Mouse (Mus musculus) layer of hippocampus, adult 6 months (tissue): ENCODE measurements around the gene Lama5. TPM values are rescaled to one million over a fixed set of nuclear protein-coding genes. Genes with fewer than 3 reads are reported as not detected.

Experiments used
- long read RNA-seq, 2 experiments: library from polyadenylated mRNA; unstranded; transcript quantifications; one replicate each; pipeline ENCODE4 v2.0.0; 2019 to 2020
- microRNA-seq: library from miRNA; unstranded; fragments of <30 nt; microRNA quantifications from one replicate; pipeline ENCODE4 v1.2.0, GENCODE M21; 2020
- polyA plus RNA-seq: library from polyadenylated mRNA; unstranded; fragments of <200 nt; fragmentation: Nextera tagmentation; gene quantifications from 2 replicates; pipeline ENCODE4 v1.2.3, GENCODE M21; 2021

Gene Lama5
- 0.58 and 2.1 TPM in 2 replicates for polyA plus RNA-seq
- long read RNA-seq, experiment 1, partial matches to known transcripts: 1 of 1 reads
- long read RNA-seq, experiment 1, other reads (novel, unspliced or antisense): 0 of 1 reads
- long read RNA-seq, experiment 2, partial matches to known transcripts: 1 of 1 reads
- long read RNA-seq, experiment 2, other reads (novel, unspliced or antisense): 0 of 1 reads

GRCm38 (mm10) chr2:180225762-180226378 is at the start of gene Lama5:
TSS of gene Lama5 (minus strand) at chr2:180225859.

GRCm38 (mm10) chr2:180273394-180274244 is 48.0 kb upstream of the Lama5 start, which contains the start of gene Cables2:
TSS of gene Cables2 (minus strand) at chr2:180273496.

GRCm38 (mm10) chr2:180257001-180257521 is 31.4 kb upstream of the Lama5 start, which contains the start of gene Rps21:
TSS of gene Rps21 (plus strand) at chr2:180257377.

GRCm38 (mm10) chr2:180170806-180171521 is 54.7 kb downstream of the Lama5 start, which contains the start of gene Adrm1:
TSS of gene Adrm1 (plus strand) at chr2:180171485.

Small RNA genes within 50 kb of the gene (microRNA-seq; reads per million reads assigned to microRNA genes)
- gene Mir3091 (not detected), gene Mir7005 (not detected)

Other genes starting within 250 kb of the Lama5 start
- 1.1 TPM in 2 replicates for gene Taf4, start 249.2 kb downstream of the Lama5 start, polyA plus RNA-seq
- gene Lsm14b, start 200.9 kb downstream of the Lama5 start, polyA plus RNA-seq: 1.5 and 1.7 TPM in 2 replicates
- gene Psma7, start 183.4 kb downstream of the Lama5 start, polyA plus RNA-seq: 524 and 568 TPM in 2 replicates
- gene Ss18l1, start 183.3 kb downstream of the Lama5 start, polyA plus RNA-seq: 16.6 and 16.7 TPM in 2 replicates
- gene Mtg2, start 155.3 kb downstream of the Lama5 start, polyA plus RNA-seq: 19.4 and 21.0 TPM in 2 replicates
- gene Hrh3, start 121.4 kb downstream of the Lama5 start, polyA plus RNA-seq: 44.1 and 49.7 TPM in 2 replicates
- 25.7 and 28.5 TPM in 2 replicates for gene Osbpl2, start 106.6 kb downstream of the Lama5 start, polyA plus RNA-seq
- 132 and 144 TPM in 2 replicates for gene Adrm1, start 54.4 kb downstream of the Lama5 start, polyA plus RNA-seq
- 2,961 and 3,002 TPM in 2 replicates for gene Rps21, start 31.5 kb upstream of the Lama5 start, polyA plus RNA-seq
- 3.4 and 4.3 TPM in 2 replicates for gene Cables2, start 47.6 kb upstream of the Lama5 start, polyA plus RNA-seq
- not detected in 2 replicates for gene Rbbp8nl, start 64.0 kb upstream of the Lama5 start, polyA plus RNA-seq
- gene Gata5, start 108.8 kb upstream of the Lama5 start, polyA plus RNA-seq: not detected in 2 replicates
- gene Slco4a1, start 230.4 kb upstream of the Lama5 start, polyA plus RNA-seq: 0.41 and 0.54 TPM in 2 replicates